Comparison of ENCODE assay signal across 8 mouse cellular contexts in genomic region chr8:117257821-117258575, GRCm38 (mm10). TPM values are rescaled to one million over a fixed set of nuclear protein-coding genes. Genes with fewer than 3 reads are reported as not detected.
DNase-seq lines count a peak whose midpoint lies in the region; ATAC-seq and TF ChIP-seq lines count a peak whose summit lies in the region.

No protein-coding gene starts in this region.

- peak overlapping the region; percentile 77 for H3K4me2 ChIP-seq in intestine, postnatal 0 days (replicated peaks; ENCODE audit: low read depth)
- peak overlapping the region; percentile 73 for H3K4me2 ChIP-seq in lung, embryonic 15.5 days

- intact Hi-C loops in gastrocnemius, postnatal 14 days (cut with DNase I; ENCODE audit: low total_unique reads), result no loop called here

- H3K27ac ChIP-seq in intestine, postnatal 0 days (ENCODE audit: low read depth, low read length), result peak overlapping the region; percentile 95
- H3K27ac ChIP-seq in lung, embryonic 15.5 days, result peak overlapping the region; percentile 65

- TF ChIP-seq CTCF in intestine, postnatal 0 days (IDR thresholded peaks at IDR 0.05; ENCODE audit: low read depth), result no peak

- WGBS in intestine, postnatal 0 days, result 1% methylated on average over 22 of the region's 22 CpGs
- WGBS in lung, embryonic 15.5 days, result 3% methylated on average over 20 of the region's 22 CpGs

- H3K27me3 ChIP-seq in intestine, postnatal 0 days (replicated peaks; ENCODE audit: control insufficient read depth, insufficient read depth, low read length), result no peaks in the 10 kb centered on the region
- H3K27me3 ChIP-seq in lung, embryonic 15.5 days, result no peaks in the 10 kb centered on the region

- no peaks in the 10 kb centered on the region for H3K9me3 ChIP-seq in intestine, postnatal 0 days (ENCODE audit: control insufficient read depth)
- H3K9me3 ChIP-seq in lung, embryonic 15.5 days, result no peaks in the 10 kb centered on the region

- peaks cover 17% of the 10 kb centered on the region; the same call in 1 of the 2 replicates for H3K4me1 ChIP-seq in intestine, postnatal 0 days (replicated peaks; ENCODE audit: control insufficient read depth, insufficient read depth, low read length)
- peaks cover 52% of the 10 kb centered on the region for H3K4me1 ChIP-seq in lung, embryonic 15.5 days

- peak overlapping the region; percentile 99 for H3K9ac ChIP-seq in intestine, postnatal 0 days (ENCODE audit: low read depth, low read length)
- peak overlapping the region; percentile 87 for H3K9ac ChIP-seq in lung, embryonic 15.5 days

- peak; percentile 11 for DNase-seq in gastrocnemius, postnatal 14 days
- DNase-seq in gastrocnemius, adult 8-10 months (ENCODE audit: low spot score in 2 of 2), result no peak
- DNase-seq in brain, adult 2 months (ENCODE audit: low read depth, low spot score), result peak; percentile 52
- peak; percentile 76 for DNase-seq in retina, postnatal 1 day
- no peak for DNase-seq in layer of hippocampus, adult 9-10 months (ENCODE audit: low spot score)

- peak overlapping the region; percentile 96 for H3K4me3 ChIP-seq in intestine, postnatal 0 days (ENCODE audit: low read depth, low read length)
- peak overlapping the region; percentile 87 for H3K4me3 ChIP-seq in lung, embryonic 15.5 days

- no peaks in the 10 kb centered on the region for H3K36me3 ChIP-seq in intestine, postnatal 0 days (ENCODE audit: control insufficient read depth, insufficient read depth)
- no peaks in the 10 kb centered on the region for H3K36me3 ChIP-seq in lung, embryonic 15.5 days

- ATAC-seq in granulocyte monocyte progenitor cell, adult 5-6 weeks (replicated peaks; ENCODE audit: poor library complexity, severe bottlenecking), result peak; percentile 33
- ATAC-seq in intestine, postnatal 0 days, result 0 out of 2 replicates have a peak, but pooled peaks have one; percentile 14
- no peak for ATAC-seq in lung, embryonic 15.5 days (ENCODE audit: borderline replicate concordance, extremely low read depth, low FRiP score, low TSS enrichment)

RNA-seq across cellular contexts. Expression of gene Cmip, which starts 1.1 kb away (rescaled TPM):
- total RNA-seq in gastrocnemius, postnatal 14 days (2021), result 10 to 100 TPM; 16.2 to 16.4 TPM
- 1 to 10 TPM; 3.8 to 7.3 (median 6.2) TPM for total RNA-seq in gastrocnemius, adult 8-10 months (2022)
- 30.7 and 49.5 TPM in 2 replicates for total RNA-seq in granulocyte monocyte progenitor cell, adult 5-6 weeks (2014; fragmentation: Nextera tagmentation)
- 6.0 and 11.8 TPM in 2 replicates for total RNA-seq in granulocyte monocyte progenitor cell, adult 5-6 weeks (2017)
- 47.1 and 48.9 TPM in 2 replicates for polyA plus RNA-seq in intestine, postnatal 0 days (2015; fragmentation: Nextera tagmentation; extraction: Ambion mirVana)
- 18.8 and 21.7 TPM in 2 replicates for polyA plus RNA-seq in lung, embryonic 15.5 days (2015; fragmentation: Nextera tagmentation; extraction: Ambion mirVana)

Comparison
In these comparisons a context has a peak if more than half of its experiments do, and no peak if none do; other contexts are left out.
1. DNase-seq: peak in gastrocnemius, postnatal 14 days (single experiment), brain, adult 2 months (single experiment) and retina, postnatal 1 day (single experiment); none in gastrocnemius, adult 8-10 months (0 of 2) and layer of hippocampus, adult 9-10 months (single experiment).